Mouse (Mus musculus): ENCODE data around the gene Phex. TPM values are rescaled to one million over a fixed set of nuclear protein-coding genes. Genes with fewer than 3 reads are reported as not detected.

Phex gene
- polyA plus RNA-seq, 1 experiment from 2014 or later = not detected

GRCm38 (mm10) chrX:157268141-157268540, 147.0 kb downstream of the Phex start:
- DNase-seq (no peak), ATAC-seq (no peak)
- no peak for TF ChIP-seq EP300 (IDR thresholded peaks at IDR 0.05; ENCODE audit: low read depth)
- no peak for TF ChIP-seq CTCF (IDR thresholded peaks at IDR 0.05; ENCODE audit: low read depth)
- H3K4me2 ChIP-seq (ENCODE audit: low read depth, low read length) = no peak overlapping the region
- 68% methylated on average over 1 of the region's 1 CpGs for WGBS (ENCODE audit: insufficient replicate concordance)
- no peak overlapping the region for H3K9ac ChIP-seq (replicated peaks)
- H3K27ac ChIP-seq (ENCODE audit: low read depth) = no peak overlapping the region
- no peaks in the 10 kb centered on the region for H3K27me3 ChIP-seq (ENCODE audit: insufficient read depth, low read length)
- H3K4me3 ChIP-seq (ENCODE audit: low read depth, low read length) = no peak overlapping the region
- no peaks in the 10 kb centered on the region for H3K4me1 ChIP-seq (ENCODE audit: insufficient read depth)
- H3K9me3 ChIP-seq (ENCODE audit: low read length) = no peaks in the 10 kb centered on the region
- H3K36me3 ChIP-seq (replicated peaks; ENCODE audit: insufficient read depth, low read length) = no peaks in the 10 kb centered on the region

DNA sequence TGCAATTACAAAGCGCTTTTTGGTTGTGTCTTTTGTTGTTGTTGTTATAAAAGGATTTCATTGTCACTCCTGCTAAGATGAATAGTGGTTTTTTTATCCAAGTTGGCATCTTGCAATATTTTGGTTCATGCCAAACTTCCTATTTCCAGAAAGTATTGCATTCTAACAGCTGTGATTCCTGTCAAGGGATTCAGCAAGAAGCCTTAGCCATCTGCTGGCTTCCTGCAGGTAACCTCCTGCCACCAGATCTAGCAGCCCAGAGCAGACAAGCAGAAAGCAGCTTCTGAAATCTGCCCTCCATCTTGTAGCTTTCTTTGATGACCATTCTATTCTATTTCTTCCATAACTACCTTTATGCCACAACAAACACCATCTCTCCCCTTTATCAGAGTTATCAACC, 212.4 kb downstream of the Phex start:
- Histone ChIP-seq H3K4me2 (ENCODE audit: low read depth, low read length) (no peak overlapping the region), H3K9ac (replicated peaks) (no peak overlapping the region), H3K4me3 (ENCODE audit: low read depth, low read length) (no peak overlapping the region), H3K27me3 (ENCODE audit: insufficient read depth, low read length) (no peaks in the 10 kb centered on the region), H3K36me3 (replicated peaks; ENCODE audit: insufficient read depth, low read length) (no peaks in the 10 kb centered on the region), H3K27ac (ENCODE audit: low read depth) (no peak overlapping the region), H3K9me3 (ENCODE audit: low read length) (no peaks in the 10 kb centered on the region), H3K4me1 (ENCODE audit: insufficient read depth) (no peaks in the 10 kb centered on the region)
- no peak for DNase-seq
- ATAC-seq = no peak
- WGBS (ENCODE audit: insufficient replicate concordance) = 64% methylated on average over 1 of the region's 1 CpGs
- TF ChIP-seq EP300 (IDR thresholded peaks at IDR 0.05; ENCODE audit: low read depth) (no peak), CTCF (IDR thresholded peaks at IDR 0.05; ENCODE audit: low read depth) (no peak)

DNA sequence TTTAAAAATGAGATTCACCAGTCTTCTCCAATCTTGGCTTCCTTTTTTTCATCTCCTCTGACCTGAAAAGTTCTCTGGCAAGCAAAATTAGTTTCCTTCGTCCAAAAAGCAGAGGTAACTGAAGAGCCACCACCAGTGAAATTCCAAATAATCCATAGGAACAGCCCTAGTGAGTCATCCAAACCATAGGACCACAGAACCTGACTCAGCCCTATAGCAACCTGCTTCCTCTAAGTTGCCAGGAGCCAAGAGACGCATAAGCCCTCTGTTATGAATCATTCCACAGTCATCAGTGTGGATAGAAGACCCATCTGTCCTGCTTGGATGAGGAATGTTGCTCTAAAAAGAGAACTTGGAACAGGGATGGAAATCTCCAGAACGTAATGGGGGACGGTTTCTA, 230.9 kb downstream of the Phex start:
- no peak overlapping the region for H3K4me2 ChIP-seq (ENCODE audit: low read depth, low read length)
- H3K9me3 ChIP-seq (ENCODE audit: low read length) = no peaks in the 10 kb centered on the region
- no peak overlapping the region for H3K9ac ChIP-seq (replicated peaks)
- H3K27me3 ChIP-seq (ENCODE audit: insufficient read depth, low read length) = no peaks in the 10 kb centered on the region
- H3K36me3 ChIP-seq (replicated peaks; ENCODE audit: insufficient read depth, low read length) = no peaks in the 10 kb centered on the region
- WGBS (ENCODE audit: insufficient replicate concordance) = 64% methylated on average over 4 of the region's 4 CpGs
- DNase-seq = no peak
- TF ChIP-seq CTCF (IDR thresholded peaks at IDR 0.05; ENCODE audit: low read depth) = no peak
- TF ChIP-seq EP300 (IDR thresholded peaks at IDR 0.05; ENCODE audit: low read depth) = no peak
- no peak overlapping the region for H3K4me3 ChIP-seq (ENCODE audit: low read depth, low read length)
- H3K4me1 ChIP-seq (ENCODE audit: insufficient read depth) = no peaks in the 10 kb centered on the region
- no peak for ATAC-seq
- no peak overlapping the region for H3K27ac ChIP-seq (ENCODE audit: low read depth)

DNA sequence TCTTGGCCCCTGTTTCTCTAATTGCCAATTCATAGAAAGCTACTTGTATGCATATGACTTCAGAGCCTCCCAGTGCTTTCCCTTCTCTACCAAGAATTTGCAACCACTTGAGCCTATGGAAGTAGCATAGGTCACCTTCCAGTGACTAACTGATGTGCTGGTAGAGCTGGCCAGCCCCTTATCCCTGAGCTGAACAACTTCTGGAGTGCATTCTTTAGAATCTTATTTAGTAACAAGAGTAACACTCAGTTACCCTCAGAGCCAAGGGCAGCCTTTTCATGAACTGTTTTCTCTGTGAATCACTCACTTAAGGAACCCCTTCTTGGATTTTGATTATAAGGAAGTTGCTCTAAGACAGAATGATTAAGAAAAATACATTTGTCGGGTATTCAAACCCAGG, 234.3 kb downstream of the Phex start:
- TF ChIP-seq CTCF (IDR thresholded peaks at IDR 0.05; ENCODE audit: low read depth) (no peak), EP300 (IDR thresholded peaks at IDR 0.05; ENCODE audit: low read depth) (no peak)

DNA sequence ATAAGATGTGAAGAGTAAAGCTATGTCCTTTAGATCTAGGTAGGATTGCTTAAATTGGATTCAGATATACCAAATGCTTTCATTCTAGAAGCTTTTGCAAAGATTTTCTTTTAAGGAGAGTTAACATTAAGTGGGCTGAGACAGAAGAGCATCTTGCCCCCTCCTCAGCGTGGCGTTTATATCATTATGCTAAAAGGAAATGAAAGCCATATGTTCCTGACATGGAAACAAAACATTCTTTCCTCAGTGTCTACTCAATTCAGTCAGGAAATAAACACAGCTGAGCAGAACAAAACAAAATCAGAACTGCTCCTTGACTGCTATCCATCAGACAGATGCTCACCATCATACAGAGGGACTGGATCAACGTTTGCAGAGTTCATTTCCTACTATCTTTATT, 251.0 kb downstream of the Phex start:
- WGBS (ENCODE audit: insufficient replicate concordance) = 63% methylated on average over 3 of the region's 3 CpGs
- Histone ChIP-seq H3K27ac (ENCODE audit: low read depth) (no peak overlapping the region), H3K9ac (replicated peaks) (no peak overlapping the region), H3K4me1 (ENCODE audit: insufficient read depth) (no peaks in the 10 kb centered on the region), H3K36me3 (replicated peaks; ENCODE audit: insufficient read depth, low read length) (no peaks in the 10 kb centered on the region), H3K4me3 (ENCODE audit: low read depth, low read length) (no peak overlapping the region), H3K27me3 (ENCODE audit: insufficient read depth, low read length) (no peaks in the 10 kb centered on the region), H3K4me2 (ENCODE audit: low read depth, low read length) (no peak overlapping the region), H3K9me3 (ENCODE audit: low read length) (no peaks in the 10 kb centered on the region)
- ATAC-seq (no peak), DNase-seq (no peak)
- TF ChIP-seq EP300 (IDR thresholded peaks at IDR 0.05; ENCODE audit: low read depth) (no peak), CTCF (IDR thresholded peaks at IDR 0.05; ENCODE audit: low read depth) (no peak)

More for the DNA sequence above, 234.3 kb downstream of the Phex start:
- no peak overlapping the region for H3K4me2 ChIP-seq (ENCODE audit: low read depth, low read length)
- H3K9me3 ChIP-seq (ENCODE audit: low read length) = no peaks in the 10 kb centered on the region
- no peaks in the 10 kb centered on the region for H3K36me3 ChIP-seq (replicated peaks; ENCODE audit: insufficient read depth, low read length)
- 86% methylated on average over 1 of the region's 1 CpGs for WGBS (ENCODE audit: insufficient replicate concordance)
- no peaks in the 10 kb centered on the region for H3K27me3 ChIP-seq (ENCODE audit: insufficient read depth, low read length)
- no peak overlapping the region for H3K4me3 ChIP-seq (ENCODE audit: low read depth, low read length)
- ATAC-seq (no peak), DNase-seq (no peak)
- no peak overlapping the region for H3K9ac ChIP-seq (replicated peaks)
- no peaks in the 10 kb centered on the region for H3K4me1 ChIP-seq (ENCODE audit: insufficient read depth)
- H3K27ac ChIP-seq (ENCODE audit: low read depth) = no peak overlapping the region

DNA sequence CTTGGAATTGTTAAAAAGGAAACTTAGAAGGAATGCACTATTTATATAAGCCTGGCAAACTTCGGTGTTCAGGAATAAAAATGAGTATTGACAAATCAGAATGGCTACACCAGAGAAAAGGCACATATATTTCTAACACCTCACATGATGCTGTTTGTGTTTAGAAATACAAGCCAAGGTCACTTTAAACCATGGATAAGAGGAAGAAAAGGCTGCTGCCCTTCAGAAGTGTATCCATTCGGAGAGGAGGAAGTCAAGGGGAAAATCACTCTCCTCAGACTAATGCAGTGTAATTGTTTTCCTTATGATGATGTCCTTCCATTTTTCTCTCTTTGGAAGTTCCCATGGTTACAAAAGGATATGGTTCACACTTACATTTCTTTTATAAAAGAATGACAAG, 251.7 kb downstream of the Phex start:
- Histone ChIP-seq H3K4me3 (ENCODE audit: low read depth, low read length) (no peak overlapping the region), H3K27ac (ENCODE audit: low read depth) (no peak overlapping the region), H3K4me1 (ENCODE audit: insufficient read depth) (no peaks in the 10 kb centered on the region), H3K36me3 (replicated peaks; ENCODE audit: insufficient read depth, low read length) (no peaks in the 10 kb centered on the region), H3K4me2 (ENCODE audit: low read depth, low read length) (no peak overlapping the region), H3K27me3 (ENCODE audit: insufficient read depth, low read length) (no peaks in the 10 kb centered on the region), H3K9ac (replicated peaks) (no peak overlapping the region), H3K9me3 (ENCODE audit: low read length) (no peaks in the 10 kb centered on the region)
- WGBS (ENCODE audit: insufficient replicate concordance) = 81% methylated on average over 2 of the region's 2 CpGs
- DNase-seq (no peak), ATAC-seq (no peak)
- TF ChIP-seq CTCF (IDR thresholded peaks at IDR 0.05; ENCODE audit: low read depth) (no peak), EP300 (IDR thresholded peaks at IDR 0.05; ENCODE audit: low read depth) (no peak)

DNA sequence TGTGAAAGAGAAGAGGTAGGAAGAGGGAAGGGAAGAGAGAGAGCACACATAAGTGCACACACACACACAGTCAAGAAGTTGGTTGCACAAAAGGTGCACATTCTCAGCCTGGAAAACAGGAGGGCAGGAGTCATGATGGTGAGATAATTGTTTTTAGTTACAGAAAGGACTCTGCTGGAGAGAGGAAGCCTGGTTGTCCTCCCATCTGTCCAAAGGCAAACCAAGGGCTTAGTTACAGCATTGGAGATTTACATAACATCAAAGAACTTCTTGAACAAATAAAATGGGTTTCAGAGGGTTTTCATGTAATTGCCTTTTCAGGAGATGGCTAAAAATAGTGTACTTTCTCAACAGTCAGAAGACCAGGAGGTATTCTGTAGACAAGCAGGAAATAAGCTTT, 270.4 kb downstream of the Phex start:
- Histone ChIP-seq H3K9ac (replicated peaks) (no peak overlapping the region), H3K4me3 (ENCODE audit: low read depth, low read length) (no peak overlapping the region), H3K4me2 (ENCODE audit: low read depth, low read length) (no peak overlapping the region), H3K27ac (ENCODE audit: low read depth) (no peak overlapping the region), H3K9me3 (ENCODE audit: low read length) (no peaks in the 10 kb centered on the region), H3K27me3 (ENCODE audit: insufficient read depth, low read length) (no peaks in the 10 kb centered on the region), H3K4me1 (ENCODE audit: insufficient read depth) (no peaks in the 10 kb centered on the region), H3K36me3 (replicated peaks; ENCODE audit: insufficient read depth, low read length) (no peaks in the 10 kb centered on the region)
- no peak for ATAC-seq
- DNase-seq = no peak
- TF ChIP-seq EP300 (IDR thresholded peaks at IDR 0.05; ENCODE audit: low read depth) (no peak), CTCF (IDR thresholded peaks at IDR 0.05; ENCODE audit: low read depth) (no peak)

Measured in liver, postnatal 0 days (tissue).